Mouse (Mus musculus): ENCODE measurements around the gene Idua. TPM values are rescaled to one million over a fixed set of nuclear protein-coding genes. Genes with fewer than 3 reads are reported as not detected.
A peak's percentile ranks its signal among the peaks of the same experiment; 100 is the strongest.

Gene Idua
- total RNA-seq, 2 experiments from 2014 or later, result 8.6 to 9.4 TPM

DNA sequence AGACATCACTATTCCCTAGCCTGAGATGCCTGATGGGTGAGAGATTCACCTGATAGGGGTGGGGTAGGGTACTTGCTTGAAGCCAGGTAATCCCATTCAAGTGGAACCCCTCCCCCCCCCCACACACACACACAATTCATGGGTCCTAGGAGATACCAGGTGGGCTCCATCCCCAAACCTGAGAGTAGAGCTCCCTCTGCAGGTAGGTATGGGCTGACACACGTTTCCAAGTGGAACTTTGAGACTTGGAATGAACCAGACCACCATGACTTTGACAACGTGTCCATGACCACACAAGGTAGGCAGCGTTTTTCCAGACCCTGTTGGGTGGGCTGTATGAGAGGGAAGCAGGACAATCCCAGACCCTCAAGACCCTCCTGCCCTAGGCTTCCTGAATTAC is 19.8 kb downstream of the Idua start:
- no peak for DNase-seq (ENCODE audit: low spot score in 2 of 2)

DNA sequence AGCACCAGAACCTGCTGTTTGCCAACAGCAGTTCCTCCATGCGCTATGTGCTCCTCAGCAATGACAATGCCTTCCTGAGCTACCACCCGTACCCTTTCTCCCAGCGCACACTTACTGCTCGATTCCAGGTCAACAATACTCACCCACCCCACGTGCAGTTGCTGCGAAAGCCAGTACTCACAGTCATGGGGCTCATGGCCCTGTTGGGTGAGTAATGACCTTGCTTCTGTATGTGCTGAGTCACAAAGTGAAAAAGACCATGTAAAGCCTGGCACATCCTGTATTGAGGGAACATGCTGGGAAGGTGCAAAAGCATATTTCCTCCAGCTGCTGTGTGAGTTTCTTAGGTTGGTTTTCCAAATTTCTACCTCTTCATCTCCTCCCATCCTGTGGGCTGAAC is 20.7 kb downstream of the Idua start:
- no peak for DNase-seq (ENCODE audit: low spot score in 2 of 2)

DNA sequence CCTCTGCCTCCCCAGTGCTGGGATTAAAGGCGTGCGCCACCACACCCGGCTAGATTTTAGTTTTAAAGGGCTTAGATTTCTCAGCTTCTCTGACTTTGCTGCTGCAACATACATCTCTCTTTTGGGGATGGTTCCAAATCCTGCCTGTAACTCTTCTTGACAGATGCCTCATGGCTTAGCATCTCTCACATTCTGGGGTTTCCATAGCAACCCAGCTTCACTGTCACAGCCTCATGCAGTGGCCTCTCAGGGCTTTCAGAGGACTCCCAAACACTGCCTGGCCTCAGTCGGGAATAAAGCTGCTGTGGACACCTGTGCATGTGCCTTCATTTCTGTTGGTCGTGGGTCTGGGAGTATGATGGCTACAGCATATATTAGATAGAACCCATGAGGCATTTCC is 29.0 kb downstream of the Idua start:
- no peak for DNase-seq (ENCODE audit: low spot score in 2 of 2)

DNA sequence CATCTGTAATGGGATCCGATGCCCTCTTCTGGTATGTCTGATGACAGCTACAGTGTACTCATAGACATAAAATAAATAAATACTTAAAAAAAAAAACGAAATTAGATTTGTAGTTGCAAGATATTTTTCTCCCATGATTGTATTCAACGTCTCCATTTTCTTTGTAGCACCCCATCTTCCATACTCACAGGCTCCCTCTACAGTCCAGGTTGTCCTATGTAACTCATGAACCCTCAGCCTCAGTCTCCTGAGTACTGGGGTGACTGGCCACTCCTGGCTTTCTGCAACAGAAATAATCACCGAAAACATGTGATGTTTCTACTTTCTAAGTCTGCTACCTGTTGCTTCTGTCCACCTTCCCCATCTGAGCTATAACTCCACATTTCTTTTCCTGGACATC is 31.0 kb downstream of the Idua start:
- DNase-seq (ENCODE audit: low spot score in 2 of 2), result no peak

DNA sequence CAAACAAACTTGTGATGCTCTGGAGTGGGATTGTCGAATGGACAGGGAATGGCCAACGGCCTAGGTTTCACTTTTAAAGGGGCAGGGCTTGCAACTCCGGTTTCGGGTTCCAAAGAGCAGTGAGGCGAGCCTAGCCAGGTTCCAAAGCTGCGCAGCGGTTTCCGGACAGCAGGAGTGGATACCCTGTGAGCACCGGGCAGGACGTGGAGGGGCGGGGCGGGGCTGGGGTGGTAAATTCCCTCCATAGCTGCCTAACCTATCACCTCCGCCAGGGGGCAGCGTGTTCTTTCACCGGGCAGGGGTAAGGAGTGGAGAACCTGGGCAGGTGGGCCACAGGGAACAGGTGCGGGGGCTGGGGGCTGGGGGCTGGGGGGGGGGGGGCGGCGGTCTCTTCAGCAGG is 32.1 kb downstream of the Idua start, which contains the start of gene Fgfrl1:
Fgfrl1 (plus strand) TSS at position 112 of the 400 bp plus-strand sequence.
- peak in 1 of 2 experiments; percentile 60 for DNase-seq (ENCODE audit: low spot score in 2 of 2)

DNA sequence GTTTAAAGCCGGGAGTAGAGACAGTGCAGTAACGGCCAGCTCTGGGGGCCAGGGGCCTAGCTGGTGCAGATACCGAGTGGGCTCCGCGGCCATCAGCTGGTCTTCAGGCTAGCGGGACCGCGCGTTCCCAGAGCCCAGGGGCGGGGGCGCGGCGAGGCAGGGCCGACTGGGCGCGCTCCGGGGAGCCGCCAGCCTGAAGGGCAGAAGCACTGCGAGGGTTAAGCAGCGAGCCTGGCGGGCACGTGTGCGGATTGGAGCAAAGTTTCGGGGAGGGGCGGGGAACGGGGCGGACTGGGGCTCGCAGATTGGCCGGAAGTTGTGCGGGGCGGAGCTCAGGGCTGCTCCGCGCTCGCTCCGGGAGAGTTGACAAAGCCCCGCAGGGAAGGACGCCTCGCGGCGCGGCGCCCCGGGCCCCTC is 33.7 kb downstream of the Idua start:
- peak; percentile 75 to 81 for DNase-seq (ENCODE audit: low spot score in 2 of 2)

DNA sequence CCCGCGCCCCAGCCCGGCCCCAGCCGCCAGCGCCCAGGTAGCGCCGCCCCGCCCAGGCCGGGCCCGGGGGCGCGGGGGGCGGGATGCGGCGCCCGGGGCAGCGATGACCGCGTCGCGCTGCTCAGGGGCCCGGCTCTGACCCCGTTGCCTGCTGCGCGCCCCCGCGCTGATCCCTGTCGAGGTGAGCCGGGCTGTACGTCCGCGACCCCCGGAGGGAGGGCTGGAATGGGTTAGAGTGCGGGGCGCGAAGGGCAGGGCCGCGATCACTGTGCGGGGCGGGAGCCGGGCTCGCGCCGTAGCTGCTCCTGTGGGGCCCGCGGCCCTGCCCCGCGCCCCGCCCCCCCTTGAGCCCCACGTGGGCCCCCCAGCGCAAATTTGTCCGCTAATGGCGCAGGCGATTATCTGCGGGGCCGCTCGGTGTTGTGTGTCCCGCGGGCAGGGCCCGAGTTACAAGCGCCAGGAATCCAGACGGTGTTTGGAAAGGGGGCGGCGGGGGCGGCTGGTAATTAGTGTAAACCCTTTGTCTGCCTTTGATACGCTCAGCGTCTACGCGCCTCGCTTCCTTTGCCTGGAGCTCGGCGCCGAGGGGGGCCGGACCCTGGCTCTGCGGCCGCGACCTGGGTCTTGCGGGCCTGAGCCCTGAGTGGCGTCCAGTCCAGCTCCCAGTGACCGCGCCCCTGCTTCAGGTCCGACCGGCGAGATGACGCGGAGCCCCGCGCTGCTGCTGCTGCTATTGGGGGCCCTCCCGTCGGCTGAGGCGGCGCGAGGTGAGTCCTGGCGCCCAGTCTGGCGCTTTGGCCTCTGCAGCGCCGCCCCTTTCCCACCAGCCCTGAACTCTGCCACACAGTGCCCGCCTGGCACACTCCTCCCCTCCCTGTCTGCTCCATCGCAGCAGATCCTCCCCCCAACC is 34.5 kb downstream of the Idua start:
- DNase-seq (ENCODE audit: low spot score in 2 of 2), result peak in 1 of 2 experiments; percentile 58

DNA sequence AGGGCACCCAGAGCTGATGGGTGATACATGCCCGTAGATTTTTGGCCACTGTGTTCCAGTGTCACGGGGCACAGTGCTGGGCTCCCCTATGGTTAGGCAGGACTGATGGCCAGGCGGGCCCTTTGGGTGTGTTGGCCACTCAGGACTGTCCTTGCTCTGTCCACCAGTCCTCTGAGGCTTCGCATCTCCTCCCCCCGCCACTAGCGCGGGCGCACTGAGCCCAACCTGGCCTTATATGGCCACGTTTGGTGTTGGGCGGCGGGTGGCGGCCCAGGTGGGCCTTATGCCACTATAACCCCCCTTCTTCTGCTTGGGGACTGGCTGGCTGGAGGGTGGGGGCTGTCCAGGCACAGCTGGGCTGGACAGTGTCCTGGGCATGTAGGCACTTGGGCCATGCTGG is 35.7 kb downstream of the Idua start:
- DNase-seq (ENCODE audit: low spot score in 2 of 2), result no peak

DNA sequence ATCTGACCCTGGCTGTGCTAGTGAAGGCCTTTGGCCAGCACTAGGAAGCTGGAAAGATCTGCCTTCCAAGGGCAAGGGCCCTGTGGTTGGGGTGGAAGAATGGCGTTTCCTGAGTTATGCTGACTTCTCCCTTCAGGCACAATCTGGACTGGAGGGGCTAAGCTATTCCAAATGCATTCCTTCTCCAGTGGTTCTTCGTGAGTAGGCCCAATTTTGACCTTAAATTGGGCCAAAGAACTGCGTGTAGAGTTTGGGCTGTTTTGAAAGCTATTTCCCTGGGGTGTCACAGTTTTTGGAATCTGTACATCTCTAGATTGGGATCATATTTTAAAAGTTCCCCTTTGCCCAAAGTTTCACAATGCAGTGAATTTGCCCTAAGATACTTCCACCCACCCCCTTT is 36.4 kb downstream of the Idua start:
- no peak for DNase-seq (ENCODE audit: low spot score in 2 of 2)

DNA sequence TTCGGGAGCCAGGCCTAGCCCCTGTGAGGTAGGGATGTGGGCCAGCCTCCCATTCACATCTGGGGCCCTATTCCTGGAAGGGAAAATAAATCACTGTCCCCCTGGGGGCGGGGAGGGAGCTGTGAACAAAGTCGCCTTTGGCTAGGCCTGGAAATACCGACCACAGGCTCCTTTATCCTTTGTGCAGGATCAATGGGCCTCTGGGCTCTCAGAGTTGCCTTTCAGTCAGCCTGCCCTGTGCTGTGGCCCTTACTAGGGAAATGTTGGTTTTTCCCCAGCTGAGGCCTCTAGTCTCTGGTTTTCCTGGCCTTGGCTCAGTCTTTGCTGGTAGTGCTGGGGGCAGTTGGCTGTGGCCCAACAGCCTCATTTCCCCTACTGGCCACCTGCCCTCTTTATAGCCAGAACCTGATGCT is 37.2 kb downstream of the Idua start:
- DNase-seq (ENCODE audit: low spot score in 2 of 2), result peak; percentile 50 to 74

DNA sequence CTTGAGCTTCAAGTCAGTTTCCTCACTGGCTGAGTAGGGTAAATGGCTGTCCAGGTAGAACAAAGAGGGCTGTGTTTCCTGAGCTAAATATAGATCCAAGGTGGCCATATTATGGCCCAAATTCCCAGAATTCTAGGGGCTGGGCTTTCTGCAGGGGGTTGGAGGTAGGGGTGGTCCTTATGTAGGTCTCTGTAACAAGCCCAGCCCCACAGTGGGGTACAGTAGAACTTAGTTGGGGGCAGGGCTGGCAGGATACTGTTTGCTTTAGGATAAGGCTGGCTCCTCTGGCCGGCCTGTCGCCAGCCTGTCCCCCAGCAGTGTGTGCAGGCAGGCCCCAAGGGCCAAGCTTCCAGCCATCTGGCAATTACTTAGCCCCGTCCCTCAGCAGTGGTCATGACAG is 40.2 kb downstream of the Idua start:
- no peak for DNase-seq (ENCODE audit: low spot score in 2 of 2)

DNA sequence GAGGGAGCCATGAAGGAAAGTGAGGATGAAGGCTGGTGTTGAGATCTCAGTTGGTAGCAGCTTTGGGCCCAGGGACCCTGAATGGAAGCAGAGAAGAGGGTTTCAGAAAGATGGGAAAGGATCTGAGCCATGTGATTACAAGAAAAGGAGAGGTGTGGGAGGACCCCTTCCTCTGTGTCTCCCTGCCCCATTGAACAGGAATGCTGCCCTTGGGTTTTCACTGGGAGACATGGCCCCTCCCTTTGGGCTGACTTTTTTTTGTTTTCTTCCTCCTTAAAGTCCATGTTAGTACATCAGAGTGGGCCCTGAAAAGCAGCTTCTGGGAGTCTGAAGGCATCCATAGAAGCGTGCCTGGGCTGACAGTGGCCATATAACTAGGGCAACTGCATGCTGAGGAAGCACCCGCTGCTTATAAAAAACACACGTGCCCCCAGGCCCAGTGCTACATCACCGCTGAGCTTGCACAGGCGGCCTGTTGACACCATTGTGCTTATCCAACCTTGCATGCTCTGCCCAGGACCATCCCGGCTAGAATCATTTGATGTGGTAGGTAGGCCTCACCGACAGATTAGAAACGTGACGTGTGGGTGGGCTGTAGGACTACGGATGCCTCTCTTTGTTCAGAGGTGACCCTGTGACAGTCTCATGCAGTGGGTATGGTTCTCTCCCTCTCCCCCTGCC is 41.4 kb downstream of the Idua start:
- DNase-seq (ENCODE audit: low spot score in 2 of 2), result no peak

DNA sequence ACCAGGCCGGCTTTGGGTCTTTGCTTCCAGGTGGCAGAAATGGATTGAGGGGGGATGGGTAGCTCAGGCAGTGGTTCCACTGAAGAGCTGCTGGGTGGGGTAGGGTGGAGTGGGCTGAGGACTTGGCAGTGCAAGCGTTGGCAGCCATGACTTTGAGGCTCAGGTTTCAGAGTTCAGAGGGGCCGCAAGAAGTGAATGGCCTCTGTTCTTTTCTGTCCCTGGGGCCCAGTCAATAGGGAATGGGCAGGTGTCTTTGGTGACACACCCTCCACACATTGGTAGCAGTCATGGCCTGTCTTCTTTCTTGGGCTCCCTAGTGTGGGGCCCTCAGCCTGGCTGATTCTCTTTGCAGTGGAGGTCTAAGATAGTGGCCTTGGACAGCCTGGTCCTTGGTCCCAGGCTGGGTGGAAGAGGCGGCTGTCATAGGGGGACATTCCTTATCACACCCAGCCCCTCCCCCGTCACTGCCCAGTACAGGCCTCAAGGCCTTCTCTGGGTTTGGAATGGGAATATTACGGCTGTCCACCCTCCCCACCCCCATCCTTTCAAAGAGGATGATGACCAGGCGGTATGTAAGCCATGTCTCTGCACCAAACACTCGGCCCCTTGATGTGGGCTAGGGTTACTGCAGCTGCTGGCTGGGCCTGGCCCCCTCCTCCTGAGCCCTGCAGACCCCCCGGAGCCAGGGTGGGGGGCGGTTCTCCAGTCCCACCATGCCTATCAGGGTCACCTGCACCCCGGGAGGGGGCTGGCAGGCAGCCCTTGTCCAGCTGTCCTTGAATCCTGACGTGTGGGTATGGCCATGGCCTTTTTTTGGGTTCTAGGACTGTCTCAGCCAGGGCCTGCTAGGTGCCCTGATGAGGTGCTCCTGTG is 43.9 kb downstream of the Idua start:
- no peak for DNase-seq (ENCODE audit: low spot score in 2 of 2)

DNA sequence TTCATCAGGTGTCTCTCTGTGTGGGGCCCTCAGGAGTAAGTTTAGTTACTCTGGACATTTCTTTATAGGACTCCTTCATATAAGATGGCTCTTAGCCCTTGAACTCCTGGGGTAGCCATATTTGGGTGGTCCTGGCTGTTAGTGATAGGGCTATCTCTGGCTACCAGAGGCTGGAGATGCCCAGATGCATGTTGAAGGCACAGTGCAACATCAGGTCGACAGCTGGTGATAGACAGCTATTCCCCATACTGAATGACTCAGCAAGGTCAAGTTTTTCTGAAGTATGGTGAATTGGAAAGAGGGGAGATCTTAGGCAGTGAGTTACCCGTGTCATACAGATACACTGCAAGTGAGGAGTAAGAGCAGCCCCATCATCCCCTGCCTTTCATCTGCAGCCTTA is 47.6 kb downstream of the Idua start:
- DNase-seq (ENCODE audit: low spot score in 2 of 2), result no peak

DNA sequence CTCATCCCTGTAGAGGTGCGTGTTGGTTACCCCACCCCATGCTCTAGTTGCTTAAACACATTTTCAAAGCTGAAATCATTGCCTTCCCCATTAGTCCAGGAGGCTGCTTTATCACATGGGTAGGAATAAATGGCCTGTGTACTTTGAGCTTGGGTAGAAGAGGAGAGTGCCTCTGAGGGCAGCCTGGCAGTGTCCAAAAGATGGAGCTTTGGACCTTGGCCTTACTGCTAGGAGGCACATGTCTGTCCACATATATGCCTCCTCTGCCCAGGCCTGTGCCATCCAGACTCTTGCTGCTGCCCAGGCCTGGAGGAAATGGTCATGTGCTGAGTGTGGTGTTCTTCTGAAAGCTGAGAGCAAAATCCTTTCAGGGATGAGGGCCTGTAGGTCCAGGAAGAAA is 48.3 kb downstream of the Idua start:
- DNase-seq (ENCODE audit: low spot score in 2 of 2), result no peak

DNA sequence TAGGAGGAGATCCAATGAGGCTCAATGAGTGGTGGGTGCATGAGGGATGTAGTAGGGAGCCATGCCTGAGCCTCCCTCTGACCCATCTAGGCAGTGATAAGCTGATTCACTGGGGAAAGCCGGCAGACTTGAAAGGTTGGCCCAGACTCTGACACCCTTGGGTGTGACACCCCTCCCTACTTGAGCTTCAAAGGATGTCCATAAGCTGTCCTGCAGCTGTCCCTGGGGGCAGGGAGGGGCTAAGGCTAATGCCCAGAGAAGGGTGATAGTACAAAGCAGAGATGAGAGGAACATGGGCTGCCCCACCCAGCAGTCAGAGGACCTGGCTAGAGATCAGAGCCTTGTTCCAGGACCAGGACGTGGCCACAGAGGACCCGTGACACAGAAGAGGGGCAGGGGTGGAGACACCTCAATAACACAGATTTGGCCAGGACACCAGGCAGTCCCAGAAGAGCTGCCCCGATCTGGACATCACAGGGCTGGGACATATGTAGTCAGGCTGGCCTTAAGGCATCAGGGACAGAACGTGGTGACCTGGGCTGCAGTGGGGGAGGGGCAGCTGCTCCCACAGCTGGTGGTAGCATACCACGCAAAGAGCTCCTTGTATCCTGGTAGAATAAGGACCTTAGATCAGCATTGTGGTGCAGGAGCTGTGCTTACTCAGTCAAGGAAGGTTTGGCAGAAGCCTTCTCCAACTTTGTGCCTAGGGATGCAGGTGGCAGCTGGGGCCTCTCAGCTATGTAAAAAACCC is 49.0 kb downstream of the Idua start:
- DNase-seq (ENCODE audit: low spot score in 2 of 2), result no peak

DNA sequence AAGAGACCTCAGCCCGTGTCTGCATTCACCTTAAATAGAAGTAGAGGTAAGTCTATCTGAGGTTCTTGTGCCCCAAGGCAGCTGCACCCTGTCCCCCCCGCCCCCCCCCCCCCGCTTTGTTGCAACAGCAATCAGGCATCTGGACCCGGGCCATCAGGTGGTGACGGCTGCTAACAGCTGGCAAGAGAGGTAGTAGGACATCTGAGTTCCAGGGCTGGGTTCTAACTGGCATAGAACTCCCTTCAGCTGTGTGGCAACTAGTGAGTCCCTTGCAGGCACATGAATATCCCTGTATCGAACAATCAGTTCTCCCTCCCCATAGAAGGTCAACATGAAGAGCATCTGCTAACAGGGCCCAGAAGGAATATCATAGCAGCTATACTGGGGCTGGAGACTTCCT is 51.8 kb downstream of the Idua start:
- DNase-seq (ENCODE audit: low spot score in 2 of 2), result no peak

DNA sequence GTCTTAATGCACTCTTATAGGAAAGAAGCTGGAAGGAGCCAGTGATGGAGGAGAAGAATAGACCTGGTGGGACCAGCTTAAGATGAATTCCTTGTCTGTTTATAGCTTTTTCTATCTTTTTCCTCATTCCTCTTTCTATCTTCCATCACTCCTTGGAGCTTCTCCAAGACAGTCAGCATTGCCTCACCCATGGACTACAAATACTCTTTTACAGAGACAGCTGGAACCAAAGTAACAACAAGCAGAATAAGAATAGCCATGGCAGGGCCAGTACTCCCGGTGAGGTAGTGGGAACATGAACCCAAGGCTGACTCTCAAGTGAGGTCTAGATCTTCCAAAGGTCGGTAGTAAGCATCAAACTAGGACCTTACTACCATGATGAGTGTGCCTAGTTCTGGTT is 53.0 kb downstream of the Idua start:
- DNase-seq (ENCODE audit: low spot score in 2 of 2), result no peak

DNA sequence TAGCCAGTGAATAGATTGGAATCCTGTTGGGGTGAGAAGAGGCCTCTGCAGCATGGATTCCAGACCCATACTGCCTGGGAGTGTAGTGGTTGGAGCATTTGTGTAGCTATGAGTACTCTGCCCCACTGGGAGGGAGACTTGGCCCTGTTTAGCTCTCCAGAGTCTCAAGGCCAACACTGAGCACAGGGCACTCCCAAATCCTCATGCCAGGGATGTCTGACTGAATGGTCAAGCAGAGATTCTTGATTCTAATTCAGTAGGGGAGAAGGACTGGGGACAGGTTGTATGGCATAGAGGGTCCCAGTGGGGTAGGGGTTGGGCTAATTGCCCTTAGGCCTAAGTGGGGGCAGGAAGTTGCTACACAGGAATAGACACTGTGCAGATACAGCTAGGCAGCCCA is 53.6 kb downstream of the Idua start:
- DNase-seq (ENCODE audit: low spot score in 2 of 2), result no peak

DNA sequence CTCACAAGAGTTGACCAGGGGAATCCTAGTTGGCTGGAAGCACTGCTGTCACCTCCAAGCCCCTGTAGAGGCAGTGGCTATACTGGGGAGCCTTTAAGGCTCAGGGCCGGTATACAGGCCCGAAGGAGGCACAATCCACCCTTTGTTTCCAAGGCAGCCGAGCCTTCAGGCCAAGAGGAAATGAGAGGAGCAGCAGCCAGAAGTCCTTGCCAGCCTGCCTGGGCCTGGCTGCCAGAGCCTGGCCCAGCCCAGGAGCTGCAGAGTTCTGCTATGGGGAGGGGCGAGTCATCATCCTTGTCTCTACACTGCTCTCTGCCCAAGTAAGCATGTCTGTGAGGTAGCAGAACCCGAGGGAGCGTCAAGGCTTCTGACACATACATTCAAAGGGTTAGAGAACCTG is 54.0 kb downstream of the Idua start:
- peak; percentile 43 to 67 for DNase-seq (ENCODE audit: low spot score in 2 of 2)

DNA sequence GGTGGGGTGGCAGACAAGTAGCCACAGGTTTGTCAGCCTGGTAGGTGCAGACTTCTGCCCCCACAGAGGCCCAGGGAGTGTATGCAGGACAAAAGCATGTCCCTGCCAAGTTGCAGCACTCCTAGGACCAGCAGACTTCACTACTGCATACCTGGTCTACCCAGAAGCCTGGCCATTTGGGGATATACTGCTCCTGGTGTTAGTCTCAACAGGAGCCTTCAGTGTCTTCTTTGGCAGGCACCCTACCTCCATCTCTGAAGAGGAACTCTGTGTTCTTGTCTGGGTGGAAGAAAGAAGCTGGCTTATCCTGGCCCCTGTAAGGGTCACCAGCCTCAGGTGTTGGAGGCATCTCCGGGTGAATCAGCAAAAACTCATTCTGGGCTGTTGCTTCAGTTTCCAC is 55.8 kb downstream of the Idua start:
- no peak for DNase-seq (ENCODE audit: low spot score in 2 of 2)

Data from layer of hippocampus, postnatal 10 days (tissue).